Mouse (Mus musculus) neural tube, embryonic 14.5 days (tissue): Measurements from ENCODE around the gene Has3. TPM values are rescaled to one million over a fixed set of nuclear protein-coding genes. Genes with fewer than 3 reads are reported as not detected.
A peak's percentile ranks its signal among the peaks of the same experiment; 100 is the strongest.
"Not testable (repeated sequence)": the region's sequence is repeated elsewhere in the genome, so short reads cannot be mapped to it uniquely, and the experiment has no call there.

Experiments
- ATAC-seq: fragments of 200-750 bp; cut with Nextera tagmentation; 2 replicates; pipeline ENCODE4 v1.8.0; 2017; ENCODE audit warnings: low read depth, mild to moderate bottlenecking, moderate TSS enrichment, moderate library complexity
- H3K27ac ChIP-seq: fragments of 300-500 bp; sonication (generic); 2 replicates; pipeline ENCODE4 v1.5.1; 2014; ENCODE audit warnings: low read depth, mild to moderate bottlenecking, control low read depth, low read length, moderate library complexity, mixed read lengths
- H3K27me3 ChIP-seq: fragments of 300-500 bp; sonication (generic); 2 replicates; pipeline ENCODE4 v1.6.1; 2014; ENCODE audit warnings: low read length; ENCODE audit not compliant: control insufficient read depth, insufficient read depth
- H3K36me3 ChIP-seq: fragments of 300-500 bp; sonication (generic); 2 replicates; pipeline ENCODE4 v1.6.1; 2014; ENCODE audit warnings: low read length, mixed read lengths; ENCODE audit not compliant: control insufficient read depth, insufficient read depth
- H3K4me1 ChIP-seq: fragments of 300-500 bp; sonication (generic); 2 replicates; pipeline ENCODE4 v1.6.1; 2014; ENCODE audit warnings: low read length; ENCODE audit not compliant: control insufficient read depth, insufficient read depth
- H3K4me2 ChIP-seq: fragments of 300-500 bp; sonication (generic); 2 replicates; pipeline ENCODE4 v1.6.1; 2014; ENCODE audit warnings: mild to moderate bottlenecking, low read depth, low read length, control low read depth
- H3K4me3 ChIP-seq: fragments of 300-500 bp; sonication (generic); 2 replicates; pipeline ENCODE4 v1.5.1; 2014; ENCODE audit warnings: low read depth, low read length, control low read depth, mixed read lengths
- H3K9ac ChIP-seq: fragments of 300-500 bp; sonication (generic); replicated peaks from 2 replicates; pipeline ENCODE4 v1.6.1; 2014; ENCODE audit warnings: low read depth, mild to moderate bottlenecking, control low read depth, low read length, mixed read lengths
- H3K9me3 ChIP-seq: fragments of 300-500 bp; sonication (generic); 2 replicates; pipeline ENCODE4 v1.6.1; 2016; ENCODE audit warnings: low read length; ENCODE audit not compliant: control insufficient read depth
- WGBS: fragments of 180-500 bp; shearing (Covaris S2); extraction: QIAGEN DNeasy Blood & Tissue Kit; methylation state at CpG from one replicate; pipeline ENCODE4 v1.1.7; 2014; 5-methylcytosine and 5-hydroxymethylcytosine counted together
- polyA plus RNA-seq: library from polyadenylated mRNA; unstranded; fragments of >200 nt; fragmentation: Nextera tagmentation; extraction: Ambion mirVana; gene quantifications from 2 replicates; pipeline ENCODE4 v1.2.1, GENCODE M21; 2014

Gene Has3
- polyA plus RNA-seq, 1 experiment from 2014 or later = 2.0 TPM

DNA sequence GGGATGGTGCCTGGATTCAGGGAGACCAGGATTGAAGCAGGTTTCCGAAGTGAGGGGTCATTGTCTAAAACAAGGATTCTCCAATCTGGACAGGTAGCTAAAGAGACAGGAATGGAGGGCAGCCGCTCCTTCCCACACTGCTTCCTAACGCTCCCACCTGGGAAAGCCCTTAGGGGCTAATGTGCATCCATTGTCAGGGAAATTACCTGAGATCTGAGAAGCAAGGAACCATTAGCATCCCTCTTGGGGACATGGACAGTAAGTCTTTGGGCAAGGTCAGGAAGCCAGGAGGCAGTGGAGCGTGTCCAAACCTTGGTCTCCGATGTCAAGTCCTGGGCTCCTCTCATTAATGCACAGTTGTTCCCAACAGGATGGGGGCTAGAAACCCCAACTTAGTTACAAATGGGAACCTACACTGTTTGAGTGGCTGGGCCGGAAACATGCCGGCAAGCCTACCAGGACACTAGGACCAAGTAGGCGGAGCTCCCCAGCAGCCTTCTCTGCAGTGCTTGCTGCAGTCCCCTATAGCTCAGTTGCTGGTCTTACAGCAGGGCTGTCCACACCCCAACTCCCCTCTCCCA lies 2.5 kb downstream of the Has3 start:
- H3K9me3 ChIP-seq = no peaks in the 10 kb centered on the region
- 0 out of 2 replicates have a peak overlapping the region, but pooled peaks have one; percentile 52 for H3K27ac ChIP-seq
- H3K4me2 ChIP-seq = peak overlapping the region; percentile 95
- peak overlapping the region; percentile 55 for H3K4me3 ChIP-seq
- H3K9ac ChIP-seq = peak overlapping the region; percentile 65
- peaks cover 19% of the 10 kb centered on the region for H3K27me3 ChIP-seq
- H3K36me3 ChIP-seq = 0 out of 2 replicates have a peak, but pooled peaks cover 6% of the 10 kb centered on the region
- peaks cover 19% of the 10 kb centered on the region for H3K4me1 ChIP-seq
- ATAC-seq = no peak
- 9% methylated on average over 8 of the region's 8 CpGs for WGBS

DNA sequence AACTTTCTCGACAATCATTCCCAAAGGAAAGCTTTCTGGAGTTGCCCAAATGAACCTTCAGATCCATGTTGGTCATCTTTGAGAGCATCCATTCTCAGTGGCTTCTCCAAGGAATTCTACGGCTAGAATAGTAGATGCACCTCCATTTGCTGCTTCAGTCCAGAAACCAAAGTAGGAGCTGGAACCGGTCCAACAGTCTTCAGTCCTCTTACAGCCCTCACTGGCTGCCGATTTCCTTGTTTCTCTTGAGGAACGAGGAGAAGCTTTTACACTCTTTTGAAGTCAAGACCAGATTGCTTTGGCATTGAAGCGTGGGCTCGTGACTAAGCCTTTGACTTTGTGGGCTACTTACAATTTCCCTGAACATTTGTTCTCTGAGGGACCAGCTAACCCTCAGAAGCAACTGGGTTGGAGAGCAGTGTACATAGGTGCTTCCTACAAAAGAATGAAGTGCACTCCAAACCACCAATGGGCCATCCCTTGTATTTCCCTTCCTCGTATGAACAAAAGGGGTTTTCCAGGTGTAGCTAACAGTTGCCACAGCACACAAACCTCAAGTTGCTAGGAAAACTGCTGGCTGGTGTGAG lies 10.2 kb downstream of the Has3 start:
- ATAC-seq = no peak
- H3K36me3 ChIP-seq = peaks cover 22% of the 10 kb centered on the region
- no peaks in the 10 kb centered on the region for H3K9me3 ChIP-seq
- no peaks in the 10 kb centered on the region for H3K27me3 ChIP-seq
- no peak overlapping the region for H3K4me3 ChIP-seq
- H3K4me2 ChIP-seq = no peak overlapping the region
- H3K27ac ChIP-seq = no peak overlapping the region
- H3K9ac ChIP-seq = no peak overlapping the region
- no peaks in the 10 kb centered on the region for H3K4me1 ChIP-seq
- WGBS = 91% methylated on average over 8 of the region's 8 CpGs

DNA sequence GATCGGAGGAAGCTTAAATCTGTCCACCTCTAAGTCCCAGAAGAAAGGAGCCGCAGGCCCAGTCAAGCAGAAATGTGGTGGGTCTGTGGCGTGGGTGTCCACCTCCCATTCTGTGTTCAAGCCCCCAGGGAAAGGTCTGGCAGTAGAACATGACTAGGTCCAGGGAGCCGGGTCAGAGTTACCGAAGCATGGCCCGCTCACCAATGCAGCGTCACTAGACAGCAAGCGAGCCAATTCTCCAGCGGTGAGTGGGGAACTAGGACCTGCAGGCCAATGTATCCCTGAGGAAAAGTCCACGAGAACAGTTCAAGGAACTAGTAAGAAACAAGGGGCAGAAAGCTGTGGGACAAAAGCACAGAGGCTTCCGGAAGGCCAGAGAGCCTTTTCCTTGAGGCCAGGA lies 14.1 kb downstream of the Has3 start:
- not testable (repeated sequence) for H3K9ac ChIP-seq, H3K9me3 ChIP-seq, H3K4me2 ChIP-seq, H3K4me3 ChIP-seq, H3K27ac ChIP-seq, H3K27me3 ChIP-seq, ATAC-seq, H3K4me1 ChIP-seq
- peaks cover 38% of the 10 kb centered on the region for H3K36me3 ChIP-seq
- WGBS = 96% methylated on average over 11 of the region's 11 CpGs

DNA sequence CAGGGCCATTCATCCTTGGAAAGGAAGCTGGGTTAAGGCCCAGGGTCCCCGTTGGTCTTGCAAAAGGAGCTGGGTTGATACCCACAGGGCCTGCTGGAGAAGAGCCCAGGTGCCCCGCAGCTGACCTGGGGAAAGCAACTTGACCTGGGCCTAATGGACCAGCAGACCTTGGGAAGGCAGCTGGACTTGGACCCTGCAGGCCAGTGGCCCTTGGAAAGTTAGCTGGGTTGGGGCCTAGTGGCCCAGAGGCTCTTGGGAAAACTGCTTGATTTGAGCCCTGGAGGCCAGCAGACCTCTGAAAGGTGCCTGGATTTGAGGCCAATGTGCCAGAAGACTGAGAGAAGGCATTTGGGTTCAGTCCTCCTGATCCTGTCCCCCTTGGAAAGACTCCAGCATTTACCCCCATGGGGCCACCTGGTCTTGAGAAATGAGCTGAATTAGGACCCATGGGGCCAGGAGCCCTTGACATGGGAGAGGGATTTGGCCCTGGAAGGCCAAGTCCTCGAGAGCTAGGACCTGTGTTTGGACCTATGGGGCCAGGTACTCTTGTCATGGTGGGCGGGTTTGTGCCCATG lies 14.9 kb downstream of the Has3 start:
- H3K4me1 ChIP-seq, H3K4me3 ChIP-seq, ATAC-seq, H3K9ac ChIP-seq, H3K9me3 ChIP-seq, H3K4me2 ChIP-seq, H3K27me3 ChIP-seq, H3K27ac ChIP-seq: not testable (repeated sequence)
- H3K36me3 ChIP-seq = peaks cover 33% of the 10 kb centered on the region
- 99% methylated on average over 4 of the region's 4 CpGs for WGBS

DNA sequence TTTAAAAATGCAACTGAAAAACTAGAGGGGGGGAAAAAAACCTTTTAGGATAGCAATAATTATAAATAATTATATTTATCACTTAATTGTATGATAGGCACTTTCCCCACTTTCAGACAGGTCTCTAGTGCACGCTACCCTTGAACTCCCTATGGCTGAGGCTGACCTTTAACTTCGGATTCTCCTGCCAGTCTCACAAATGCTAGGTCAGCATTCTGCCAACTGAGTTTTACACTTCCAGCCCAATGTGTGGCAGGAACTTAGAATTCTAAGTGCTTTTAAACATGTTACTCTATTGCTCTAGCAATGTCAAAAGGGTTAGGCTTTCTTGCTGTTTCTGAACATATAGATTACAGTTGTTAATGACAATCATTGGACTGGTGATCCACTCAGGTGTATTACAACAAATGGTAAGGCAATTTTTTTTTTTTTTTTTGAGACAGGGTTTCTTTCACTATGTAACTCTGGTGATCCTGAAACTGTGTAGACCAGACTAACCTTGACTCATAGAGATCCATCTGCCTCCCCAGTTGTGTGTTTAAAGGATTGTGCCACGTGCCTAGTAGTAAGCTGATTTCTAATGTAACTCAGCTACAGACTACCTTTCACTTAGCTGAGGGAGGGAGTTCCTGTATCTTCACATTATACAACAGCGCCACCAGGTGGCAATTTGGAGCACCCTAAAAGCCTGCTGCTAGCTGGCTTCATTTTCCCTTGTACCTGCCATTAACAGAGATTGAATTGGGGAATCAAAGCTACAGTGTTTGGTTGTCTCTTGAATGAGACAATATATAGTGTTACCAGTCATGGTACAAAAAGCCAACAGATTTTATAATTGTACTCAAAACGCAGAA lies 17.5 kb downstream of the Has3 start:
- H3K4me2 ChIP-seq = no peak overlapping the region
- H3K36me3 ChIP-seq = peaks cover 23% of the 10 kb centered on the region
- WGBS = 47% methylated on average over 5 of the region's 5 CpGs
- no peak overlapping the region for H3K4me3 ChIP-seq
- H3K9ac ChIP-seq = no peak overlapping the region
- peak; percentile 81 for ATAC-seq
- no peaks in the 10 kb centered on the region for H3K27me3 ChIP-seq
- H3K4me1 ChIP-seq = peaks cover 5% of the 10 kb centered on the region; the same call in 1 of the 2 replicates
- H3K27ac ChIP-seq = no peak overlapping the region
- H3K9me3 ChIP-seq = no peaks in the 10 kb centered on the region

DNA sequence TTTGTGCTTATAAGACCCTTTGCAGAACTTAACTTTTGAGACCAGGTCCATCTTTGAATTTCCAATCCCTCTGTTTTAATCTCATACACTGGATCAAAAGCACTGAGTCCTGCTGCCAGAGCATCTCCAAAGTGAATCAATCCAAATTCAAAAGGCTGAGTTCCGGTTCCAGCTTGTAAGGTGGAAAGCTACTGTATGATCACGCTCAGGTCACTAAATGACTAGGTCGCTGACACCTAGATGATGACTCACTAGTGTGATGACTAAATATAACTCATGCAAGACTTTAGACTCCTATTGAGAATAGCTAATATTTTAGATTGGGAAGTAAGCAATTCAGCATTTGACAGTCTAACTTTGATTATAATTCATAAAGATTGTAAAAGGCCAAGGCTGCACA lies 18.8 kb downstream of the Has3 start:
- ATAC-seq = no peak
- H3K36me3 ChIP-seq = peaks cover 16% of the 10 kb centered on the region
- no peak overlapping the region for H3K4me3 ChIP-seq
- H3K9me3 ChIP-seq = no peaks in the 10 kb centered on the region
- 90% methylated on average over 3 of the region's 3 CpGs for WGBS
- no peak overlapping the region for H3K27ac ChIP-seq
- no peak overlapping the region for H3K9ac ChIP-seq
- H3K4me1 ChIP-seq = peaks cover 5% of the 10 kb centered on the region; the same call in 1 of the 2 replicates
- no peaks in the 10 kb centered on the region for H3K27me3 ChIP-seq
- no peak overlapping the region for H3K4me2 ChIP-seq

DNA sequence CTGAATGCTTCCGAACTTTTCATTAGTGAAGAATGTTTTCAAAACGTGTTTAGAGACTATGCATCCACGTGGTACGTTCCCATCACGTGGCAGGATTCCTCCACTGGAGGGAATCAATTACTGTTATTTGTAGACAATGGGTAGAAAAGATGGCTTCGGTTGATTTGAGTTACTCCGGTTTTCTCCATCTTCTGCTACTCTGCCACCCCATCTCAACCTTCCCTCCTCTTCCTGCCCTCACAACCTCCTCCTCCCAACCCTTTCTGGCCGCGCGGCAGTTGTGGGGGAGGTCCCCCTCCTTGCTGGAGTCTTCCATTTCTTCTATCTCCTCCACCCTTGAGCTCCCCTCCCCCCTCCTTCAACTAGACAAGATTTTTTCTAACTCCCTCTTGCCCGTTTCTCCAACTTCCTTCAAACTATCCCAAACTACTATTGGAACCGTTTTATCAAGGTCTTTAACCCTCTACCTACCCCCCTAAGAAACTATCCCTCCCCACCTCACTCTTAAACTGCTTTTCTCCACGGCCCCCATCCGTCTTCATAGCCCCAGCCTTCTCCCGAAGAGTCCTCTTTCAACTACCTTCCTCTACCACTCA lies 22.3 kb downstream of the Has3 start:
- under 1% methylated on average over 15 of the region's 15 CpGs for WGBS
- peaks cover 10% of the 10 kb centered on the region for H3K4me1 ChIP-seq

DNA sequence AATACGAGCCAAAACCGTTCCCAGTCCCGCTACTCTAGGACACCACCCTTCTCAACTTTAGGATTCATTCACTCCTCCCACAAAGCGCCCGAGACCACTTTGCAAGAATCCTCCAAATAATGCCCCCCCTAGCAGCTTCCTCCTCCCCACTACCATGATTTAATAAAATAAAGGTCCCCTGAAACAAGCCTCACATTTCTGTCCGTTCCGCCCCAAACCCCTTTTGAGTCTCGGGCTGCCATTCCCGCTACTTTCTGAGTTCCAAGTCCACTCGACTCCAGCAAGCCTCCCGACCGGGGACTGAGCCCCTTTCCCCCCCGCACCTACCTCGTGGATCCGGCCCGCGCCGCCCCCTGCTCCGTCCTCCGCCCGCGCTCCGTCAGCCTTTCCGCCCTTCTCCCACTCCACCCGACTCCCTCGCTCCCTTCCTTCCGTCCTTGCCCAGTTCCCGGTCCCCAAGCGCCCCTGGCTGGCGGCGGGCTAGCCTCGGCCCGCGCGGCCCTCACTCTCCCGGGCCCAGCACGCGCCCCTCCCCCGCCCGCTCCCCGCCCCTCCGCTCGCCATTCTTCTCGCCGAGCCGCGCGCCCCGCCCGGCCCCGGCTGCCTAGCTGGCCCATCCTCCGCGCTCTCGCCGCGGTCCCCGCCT lies 22.9 kb downstream of the Has3 start:
- no peaks in the 10 kb centered on the region for H3K9me3 ChIP-seq
- peak overlapping the region; percentile 94 for H3K9ac ChIP-seq
- no peaks in the 10 kb centered on the region for H3K27me3 ChIP-seq
- peak overlapping the region; percentile 75 for H3K4me2 ChIP-seq
- H3K4me3 ChIP-seq = peak overlapping the region; percentile 93
- ATAC-seq = peak; percentile 81
- 1% methylated on average over 40 of the region's 57 CpGs for WGBS
- H3K27ac ChIP-seq = peak overlapping the region; percentile 93
- peaks cover 6% of the 10 kb centered on the region; the same call in 1 of the 2 replicates for H3K36me3 ChIP-seq
- peaks cover 10% of the 10 kb centered on the region for H3K4me1 ChIP-seq

More for the DNA sequence above, 22.3 kb downstream of the Has3 start:
- H3K36me3 ChIP-seq = 0 out of 2 replicates have a peak, but pooled peaks cover 6% of the 10 kb centered on the region
- H3K27me3 ChIP-seq = no peaks in the 10 kb centered on the region
- peak overlapping the region; percentile 94 for H3K9ac ChIP-seq
- no peaks in the 10 kb centered on the region for H3K9me3 ChIP-seq
- peak overlapping the region; percentile 93 for H3K4me3 ChIP-seq
- H3K27ac ChIP-seq = peak overlapping the region; percentile 93
- ATAC-seq = no peak
- peak overlapping the region; percentile 75 for H3K4me2 ChIP-seq
